Mouse (Mus musculus) heart, adult 9 months (tissue): ENCODE results near the gene Rad51b.
A peak's percentile ranks its signal among the peaks of the same experiment; 100 is the strongest.

Source experiments
- DNase-seq, 2 experiments: peaks; one replicate each; pipeline ENCODE4 v3.0.0; 2022; ENCODE audit warnings: low spot score in 2 of 2

The Rad51b gene

DNA sequence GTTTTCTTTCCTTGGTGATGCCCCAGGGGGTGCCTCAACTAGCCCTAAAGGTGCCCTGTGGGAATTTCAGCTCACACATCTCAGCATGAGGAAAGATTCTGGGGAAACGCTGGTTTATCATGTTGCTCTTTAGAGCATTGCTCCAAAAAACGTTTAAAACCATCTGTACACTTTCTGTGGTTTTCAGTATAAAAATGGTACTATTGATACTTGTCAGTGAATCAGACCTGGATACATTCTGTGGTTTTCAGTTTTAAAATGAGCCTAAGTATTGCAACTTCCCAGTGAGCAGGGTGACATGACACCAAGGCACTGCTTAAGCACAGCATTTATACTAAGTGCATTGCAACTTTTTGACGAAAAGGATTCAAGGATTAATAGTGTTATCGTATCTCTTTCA lies 139.8 kb downstream of the Rad51b start:
- no peak for DNase-seq

DNA sequence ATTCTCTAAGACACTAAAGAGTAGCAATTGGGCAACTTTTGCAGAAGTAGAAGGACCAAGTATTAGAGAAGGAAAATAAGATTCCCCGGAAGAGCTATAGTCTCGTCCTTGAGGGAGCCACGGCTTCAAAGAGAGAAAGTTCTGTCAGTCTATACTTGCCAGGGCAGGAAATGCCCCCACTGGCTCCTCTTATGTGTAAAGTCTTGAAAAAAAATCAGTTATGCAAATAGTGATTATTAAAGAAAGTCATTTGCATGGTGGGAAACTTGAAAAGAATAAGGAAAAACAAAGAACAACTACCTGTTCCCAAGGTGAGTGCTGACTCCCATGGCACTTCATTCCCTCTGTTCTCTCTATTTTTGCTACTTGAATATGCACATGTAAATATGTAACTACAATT lies 140.5 kb downstream of the Rad51b start:
- DNase-seq = no peak

DNA sequence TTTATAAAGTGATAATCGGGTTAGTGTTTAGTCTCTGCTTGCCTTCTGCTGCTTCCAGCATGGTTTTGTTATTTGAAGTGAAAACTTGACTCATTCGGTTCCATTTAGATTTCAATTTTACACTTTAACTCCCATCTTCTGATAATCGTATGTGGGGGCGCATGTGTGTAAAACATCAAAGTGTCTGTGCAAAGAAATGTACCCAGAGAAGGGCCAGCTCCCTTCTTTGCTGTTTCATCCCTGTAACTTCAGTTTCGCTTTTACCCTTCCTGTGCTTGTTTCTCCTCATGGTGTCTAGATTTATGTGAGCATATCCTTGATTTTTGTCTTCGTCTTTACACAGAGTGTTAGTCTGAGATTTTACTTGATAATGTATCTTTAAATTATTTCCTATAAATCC lies 142.9 kb downstream of the Rad51b start:
- no peak for DNase-seq

DNA sequence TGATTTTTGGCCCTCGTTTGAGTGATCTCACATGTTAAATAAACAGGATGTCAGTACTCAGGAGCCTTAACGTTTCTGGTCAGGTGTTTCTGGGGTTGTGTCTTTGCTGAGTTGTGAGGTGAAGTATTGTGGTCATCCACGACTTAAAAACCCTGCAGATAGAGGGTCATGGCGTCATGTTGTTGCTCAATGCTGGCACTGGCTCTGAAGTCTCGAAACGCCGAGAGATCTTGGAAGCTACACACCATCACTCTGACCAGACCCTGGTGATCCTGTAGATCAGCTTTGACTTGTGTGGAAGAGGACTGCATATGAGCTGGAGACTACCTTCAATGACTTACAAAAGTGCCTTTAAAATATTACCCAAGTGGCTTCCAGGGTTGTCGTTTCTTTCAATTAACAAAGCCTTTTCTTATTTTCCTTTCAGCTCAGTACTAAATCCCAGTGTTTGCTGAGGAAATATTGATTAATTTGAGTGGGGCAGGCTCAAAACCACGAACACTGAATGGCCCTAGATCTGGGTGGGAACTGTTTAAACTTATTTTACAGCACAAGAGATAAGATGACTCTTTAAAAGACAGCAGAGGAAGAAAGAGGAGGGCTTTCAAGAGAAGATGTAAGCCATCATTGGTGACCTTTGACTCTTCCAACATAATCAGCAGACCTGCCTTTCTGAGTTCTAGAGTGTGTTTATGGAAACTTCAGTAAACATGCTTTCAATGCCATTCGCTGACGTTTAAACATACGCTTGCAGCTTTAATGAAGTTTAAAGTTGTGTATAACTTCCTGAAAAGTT lies 144.3 kb downstream of the Rad51b start:
- DNase-seq = no peak

DNA sequence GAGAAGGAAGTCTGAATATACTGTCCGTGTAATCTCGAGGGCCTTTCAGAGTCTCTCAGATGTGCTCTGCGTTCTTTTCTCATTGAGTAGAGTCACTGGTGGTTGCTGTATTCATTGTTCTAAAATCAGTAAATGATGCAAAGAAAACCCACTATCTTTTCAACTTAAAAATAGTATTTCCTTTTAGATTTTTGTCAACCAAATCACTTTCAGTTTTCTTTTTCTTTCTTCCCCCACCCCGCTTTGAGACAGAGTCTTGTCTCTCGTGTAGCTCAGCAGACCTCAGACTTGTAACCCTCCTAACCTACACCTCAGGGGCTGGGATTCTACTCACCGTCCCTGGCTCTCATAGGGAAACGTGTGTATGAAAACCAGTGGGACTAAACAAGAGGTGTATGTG lies 145.0 kb downstream of the Rad51b start:
- DNase-seq = no peak

DNA sequence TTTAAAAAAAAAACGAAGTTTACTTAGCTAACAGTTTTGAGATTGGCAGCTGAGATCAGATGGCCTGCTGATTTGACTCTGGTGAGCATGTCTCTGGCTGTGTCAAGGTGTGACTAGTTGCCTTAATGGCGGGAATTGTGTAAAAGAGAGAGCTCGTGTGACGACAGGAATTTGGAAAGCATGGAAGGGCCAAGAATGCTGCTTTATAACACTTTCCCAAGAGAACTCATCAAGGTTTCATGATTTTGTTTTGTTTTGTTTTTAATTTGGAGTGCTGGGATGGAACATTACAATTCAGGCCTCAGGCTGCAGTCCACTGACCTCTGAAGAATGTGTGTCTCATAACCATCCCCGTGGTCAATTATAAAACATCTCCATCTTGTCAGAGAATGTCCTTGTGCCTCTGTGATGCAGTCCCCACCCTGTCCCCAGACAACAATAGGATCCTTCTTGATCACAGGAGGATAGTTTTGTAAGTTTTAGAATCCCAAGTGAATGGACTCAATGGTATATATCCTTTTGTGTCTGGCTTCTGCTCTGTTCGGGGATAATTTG lies 145.8 kb downstream of the Rad51b start:
- no peak for DNase-seq

DNA sequence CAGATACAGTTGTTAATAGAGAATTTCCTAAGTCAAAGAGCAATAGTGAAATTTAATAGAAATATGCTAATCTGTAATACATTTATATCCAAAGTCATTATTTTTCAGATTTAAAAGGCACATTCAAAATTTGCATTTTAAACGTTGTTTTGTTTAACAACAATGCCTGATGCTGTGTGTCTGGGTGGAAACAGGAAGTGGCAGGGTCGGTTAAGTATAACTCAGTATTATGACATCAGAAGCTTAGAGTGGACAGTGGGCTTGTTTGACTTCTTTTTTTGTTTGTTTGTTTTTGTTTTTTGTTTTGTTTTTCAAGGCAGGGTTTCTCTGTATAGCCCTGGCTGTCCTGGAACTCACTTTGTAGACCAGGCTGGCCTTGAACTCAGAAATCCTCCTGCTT lies 147.6 kb downstream of the Rad51b start:
- DNase-seq = no peak

DNA sequence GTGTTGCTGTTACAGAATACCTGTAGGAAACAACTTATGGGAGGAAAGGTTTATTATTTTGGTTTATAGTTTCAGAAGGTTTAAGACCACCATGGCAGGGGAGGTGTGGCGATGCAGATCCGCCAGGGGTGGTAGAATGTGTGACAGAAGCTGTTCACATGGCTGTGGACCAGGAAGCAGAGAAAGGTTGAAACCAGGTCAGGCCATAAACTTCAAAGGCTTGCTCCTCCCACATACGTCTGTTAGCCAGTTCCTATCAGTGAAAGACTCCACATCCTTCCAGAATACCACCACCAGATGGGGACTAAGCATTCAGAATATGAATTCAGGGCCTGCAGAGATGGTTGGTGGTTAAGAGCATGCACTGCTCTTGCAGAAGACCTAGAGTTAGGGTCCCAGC lies 150.0 kb downstream of the Rad51b start:
- DNase-seq = no peak

DNA sequence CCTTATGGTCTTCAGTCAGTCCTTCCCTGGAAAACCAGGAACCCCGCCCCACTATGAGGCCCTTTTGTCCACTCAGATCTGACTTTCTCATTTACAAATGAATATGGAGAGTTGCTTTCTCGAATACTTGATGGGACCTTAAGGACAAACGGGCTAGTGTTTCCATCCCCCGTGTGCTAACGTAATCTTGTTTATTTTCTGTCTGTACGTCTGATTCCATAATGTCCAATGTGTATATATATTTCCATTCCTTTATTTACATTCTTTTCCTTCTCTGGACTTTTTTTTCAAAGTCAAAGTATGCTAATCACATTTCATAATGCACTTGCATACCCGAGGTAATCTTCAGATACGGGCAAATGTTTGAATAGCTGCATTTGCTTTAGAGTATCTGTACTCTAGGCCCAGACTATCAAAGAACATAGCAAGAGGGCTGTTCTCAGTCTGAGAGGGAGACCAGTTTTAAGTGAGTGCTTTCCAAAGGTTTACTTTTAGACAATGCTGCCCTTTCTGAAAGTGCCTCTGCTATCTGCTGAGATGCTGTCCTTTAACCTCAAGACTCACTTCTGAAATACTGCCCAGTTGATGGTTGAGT lies 152.8 kb downstream of the Rad51b start:
- DNase-seq = no peak

DNA sequence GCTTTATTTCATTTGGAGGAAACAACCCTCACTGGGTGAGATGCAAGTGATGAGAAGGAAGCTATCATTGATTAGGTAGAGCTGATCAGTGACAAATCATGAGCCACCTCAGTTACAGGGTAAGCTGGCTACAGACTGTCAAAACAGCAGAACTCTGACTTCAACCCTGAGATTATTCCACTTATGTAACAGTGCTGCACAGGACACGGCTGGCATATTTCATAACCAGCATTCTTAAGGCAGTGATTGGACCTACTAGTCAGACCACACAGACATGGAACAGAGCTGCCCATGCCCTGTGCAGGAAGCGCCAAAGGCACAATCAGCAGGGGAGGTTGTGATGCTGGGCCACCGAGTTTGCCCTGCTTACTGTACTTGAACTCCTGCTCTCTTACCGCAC lies 155.8 kb downstream of the Rad51b start:
- no peak for DNase-seq

DNA sequence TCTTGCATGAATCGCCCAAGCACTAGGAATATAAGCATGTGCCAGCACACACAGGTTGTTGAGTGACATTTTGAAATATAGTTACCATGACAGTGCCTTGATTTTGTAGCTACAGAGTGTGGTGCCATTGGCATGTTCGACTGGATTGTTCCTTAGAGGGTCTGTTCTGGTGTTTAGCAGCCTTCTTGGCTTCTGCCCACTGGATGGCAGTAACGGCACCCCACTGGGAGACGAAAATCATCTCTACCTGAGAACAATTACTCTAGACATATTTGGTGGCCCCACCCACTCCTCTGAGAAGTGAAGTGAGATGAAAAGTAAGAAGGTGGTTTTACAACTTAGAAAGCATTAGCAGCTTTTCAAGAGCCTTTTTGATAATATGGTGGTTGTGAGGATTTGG lies 156.9 kb downstream of the Rad51b start:
- no peak for DNase-seq

DNA sequence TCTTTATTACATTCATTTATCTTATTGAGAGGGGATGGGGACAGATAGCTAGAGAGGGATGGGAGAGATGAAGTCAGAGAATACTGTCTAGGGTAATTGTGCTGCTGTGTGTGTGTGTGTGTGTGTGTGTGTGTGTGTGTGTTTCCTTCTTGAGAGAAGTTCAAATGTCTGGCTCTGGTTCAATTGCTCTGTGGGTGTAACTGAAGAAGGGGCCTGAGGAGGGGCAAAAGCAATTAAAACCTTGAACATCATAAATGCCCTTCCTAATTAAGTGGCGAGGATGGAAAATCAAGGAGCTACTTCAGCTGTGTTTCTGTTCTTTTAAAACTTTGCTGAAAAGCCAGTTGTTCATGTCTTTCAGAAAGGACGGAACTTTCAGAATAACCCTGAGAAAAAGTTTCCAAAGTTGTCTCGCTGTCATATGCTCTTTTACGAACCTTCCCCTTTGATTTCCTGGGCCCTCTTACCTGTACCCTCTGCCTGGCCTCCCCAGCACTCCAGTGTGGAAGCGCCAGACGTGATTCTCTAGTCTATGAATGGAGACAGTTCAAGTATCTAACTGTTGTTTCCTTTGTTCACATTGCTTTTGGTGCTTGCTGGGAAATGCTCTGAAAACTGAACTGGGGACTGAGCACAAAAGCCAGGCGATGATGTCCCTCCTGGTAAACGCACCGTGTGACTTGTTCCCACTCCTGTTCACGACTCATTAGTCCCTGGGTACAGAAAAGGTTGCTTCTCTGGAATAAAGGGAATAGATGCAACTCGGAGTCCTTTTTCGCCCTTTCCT lies 158.2 kb downstream of the Rad51b start:
- DNase-seq = no peak

DNA sequence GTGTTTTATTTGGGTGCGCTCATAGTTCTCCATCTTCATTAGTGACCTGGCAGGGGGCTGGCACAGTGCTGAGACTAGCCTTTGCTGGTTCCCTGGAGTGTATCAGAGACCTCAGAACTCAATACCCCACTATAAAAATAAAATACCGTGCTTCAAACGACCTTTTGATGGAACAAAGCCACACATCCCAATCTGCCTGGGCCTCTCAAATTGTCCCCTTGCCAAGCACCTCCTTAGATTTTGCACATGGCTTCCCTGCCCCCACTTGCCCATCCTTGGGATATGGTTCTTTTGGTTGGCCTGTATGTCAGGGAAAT lies 158.7 kb downstream of the Rad51b start:
- DNase-seq = no peak

DNA sequence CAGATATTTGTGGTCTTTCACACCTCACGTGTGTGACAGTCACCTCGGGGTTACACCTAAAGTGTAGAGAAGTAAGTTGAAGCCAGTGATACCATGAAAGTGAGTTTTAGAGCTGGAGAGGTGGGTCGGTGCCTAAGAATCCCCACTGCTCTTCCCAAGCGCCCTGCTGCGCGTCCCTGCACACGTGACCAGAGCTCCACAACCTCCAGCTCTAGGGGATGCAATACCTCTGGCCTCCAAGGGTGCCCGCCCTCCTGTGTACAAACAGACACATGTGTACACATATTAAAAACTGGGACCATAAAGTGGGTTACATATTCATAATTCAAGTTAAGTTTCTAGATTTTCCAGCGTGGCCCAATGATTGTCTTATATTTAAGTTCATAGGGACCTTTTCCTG lies 159.2 kb downstream of the Rad51b start:
- no peak for DNase-seq

DNA sequence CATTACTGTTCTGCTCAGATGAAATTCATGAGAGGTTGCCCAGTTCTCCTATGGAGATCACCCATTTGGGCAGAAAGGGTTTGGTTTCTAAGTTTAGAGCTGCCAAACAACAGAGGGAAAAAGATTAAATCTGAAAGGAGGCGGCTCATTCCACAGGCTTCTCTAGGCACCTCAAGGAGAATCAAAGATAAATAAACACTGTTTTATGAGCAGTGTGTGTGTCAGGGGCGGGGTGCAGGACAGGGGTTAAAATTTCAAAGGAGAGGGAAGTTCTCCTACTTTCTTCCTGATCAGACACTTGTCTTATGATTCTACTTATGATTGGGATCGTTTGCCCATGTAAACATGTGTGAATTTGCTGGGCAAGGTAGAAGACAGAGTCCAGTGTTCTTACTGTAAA lies 166.3 kb downstream of the Rad51b start:
- no peak for DNase-seq

DNA sequence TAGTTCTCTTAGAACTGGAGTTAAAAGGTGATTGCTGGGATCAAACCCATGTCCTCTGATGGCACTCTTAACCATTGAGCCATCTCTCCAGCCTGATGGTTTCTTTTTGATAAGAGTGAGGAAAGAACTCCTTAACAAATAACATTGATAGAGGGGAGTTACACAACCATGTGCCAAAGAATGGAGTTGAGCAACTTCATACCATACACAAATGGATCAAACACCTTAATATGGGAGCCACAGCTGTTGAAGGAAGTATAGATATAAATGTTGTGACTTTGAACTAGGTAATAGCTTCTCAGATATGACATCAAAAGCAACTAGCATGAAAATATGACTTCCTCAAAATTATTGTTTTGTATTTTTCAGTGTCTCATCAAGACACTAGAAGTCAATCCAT lies 173.0 kb downstream of the Rad51b start:
- no peak for DNase-seq

DNA sequence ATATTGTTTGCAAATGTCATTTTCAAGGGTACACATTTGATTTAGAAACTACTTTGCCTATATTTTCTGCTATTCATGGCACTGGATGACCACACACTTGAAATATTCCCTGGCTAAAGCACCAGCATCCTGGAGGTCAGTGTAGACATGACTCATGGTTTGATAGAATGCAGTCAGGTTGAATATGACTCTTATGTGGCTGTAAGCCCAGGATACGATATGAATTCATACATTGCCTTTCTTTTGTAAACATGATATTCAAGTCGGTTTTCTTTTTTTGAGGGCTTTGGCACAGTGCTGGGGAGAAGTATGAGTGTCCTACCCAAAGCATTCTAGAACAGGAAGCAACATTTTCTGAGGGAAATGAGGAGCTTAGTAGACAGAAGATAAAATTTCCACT lies 174.8 kb downstream of the Rad51b start:
- DNase-seq = peak; percentile 13 to 27

DNA sequence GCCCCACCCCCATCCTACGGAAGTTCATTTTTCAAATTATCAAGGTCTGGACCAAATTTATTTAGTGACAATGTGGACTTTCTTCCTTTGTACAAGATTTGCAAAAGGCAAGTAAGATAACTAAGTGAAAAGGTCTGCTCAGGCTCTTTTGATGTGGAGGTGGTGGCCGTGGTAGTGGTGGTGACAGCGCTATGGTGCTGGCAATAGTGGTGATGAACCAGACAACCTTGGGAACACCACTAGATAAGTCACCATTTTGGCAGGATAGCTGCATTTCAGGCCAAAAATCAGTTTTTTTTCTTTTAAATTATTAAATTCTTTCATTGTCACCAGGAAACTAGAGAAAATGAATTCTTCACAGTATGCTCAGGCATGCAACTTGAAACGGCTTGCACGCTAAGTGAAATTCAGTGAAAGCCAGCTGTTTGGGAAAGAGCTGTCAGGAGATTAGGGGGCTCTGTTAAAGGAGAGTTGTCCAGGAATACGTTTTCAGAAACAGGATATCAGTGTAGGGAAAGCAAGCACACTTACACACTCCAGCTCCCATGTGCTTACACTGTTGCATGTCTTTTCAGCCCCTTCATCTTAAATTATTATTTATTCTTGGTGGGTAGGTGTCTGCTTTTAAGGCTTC lies 179.4 kb downstream of the Rad51b start:
- DNase-seq = no peak

DNA sequence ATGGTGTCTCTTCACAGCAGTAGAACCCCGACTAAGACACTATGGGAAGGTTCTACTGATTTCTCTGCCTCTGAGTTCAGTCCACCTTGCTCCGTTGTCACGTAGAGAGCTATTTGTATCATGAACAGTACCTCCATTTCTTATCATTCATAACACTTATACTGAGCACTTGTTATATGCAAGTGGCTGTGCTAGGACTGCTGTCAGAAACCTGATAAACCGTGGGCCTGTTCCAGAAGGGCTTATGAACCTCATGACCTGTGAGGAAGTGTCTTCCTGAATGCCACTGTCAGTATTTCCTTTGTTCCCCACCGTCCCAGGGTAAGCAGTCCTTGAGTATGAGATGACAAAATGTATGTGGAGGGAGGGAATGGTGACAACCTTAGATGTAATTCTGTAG lies 181.7 kb downstream of the Rad51b start:
- DNase-seq = no peak

DNA sequence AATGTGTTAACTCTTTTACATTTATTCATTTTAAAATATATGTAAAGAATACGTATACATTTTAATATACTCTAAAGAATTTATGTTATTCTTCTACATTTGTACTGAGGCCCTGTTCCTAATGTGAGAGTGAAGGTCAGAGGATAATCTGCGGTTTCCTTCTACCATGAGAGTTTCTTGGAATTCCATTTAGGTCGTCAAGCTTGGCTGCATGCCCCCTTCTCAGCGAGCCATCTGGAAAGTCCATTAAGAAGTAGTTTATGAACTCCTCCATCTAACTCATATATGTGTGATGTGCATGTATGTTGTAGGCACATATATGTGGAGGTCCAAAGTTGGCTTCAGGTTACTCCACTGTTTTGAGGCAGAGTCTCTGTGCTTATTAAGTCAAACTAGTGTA lies 188.4 kb downstream of the Rad51b start:
- DNase-seq = no peak

DNA sequence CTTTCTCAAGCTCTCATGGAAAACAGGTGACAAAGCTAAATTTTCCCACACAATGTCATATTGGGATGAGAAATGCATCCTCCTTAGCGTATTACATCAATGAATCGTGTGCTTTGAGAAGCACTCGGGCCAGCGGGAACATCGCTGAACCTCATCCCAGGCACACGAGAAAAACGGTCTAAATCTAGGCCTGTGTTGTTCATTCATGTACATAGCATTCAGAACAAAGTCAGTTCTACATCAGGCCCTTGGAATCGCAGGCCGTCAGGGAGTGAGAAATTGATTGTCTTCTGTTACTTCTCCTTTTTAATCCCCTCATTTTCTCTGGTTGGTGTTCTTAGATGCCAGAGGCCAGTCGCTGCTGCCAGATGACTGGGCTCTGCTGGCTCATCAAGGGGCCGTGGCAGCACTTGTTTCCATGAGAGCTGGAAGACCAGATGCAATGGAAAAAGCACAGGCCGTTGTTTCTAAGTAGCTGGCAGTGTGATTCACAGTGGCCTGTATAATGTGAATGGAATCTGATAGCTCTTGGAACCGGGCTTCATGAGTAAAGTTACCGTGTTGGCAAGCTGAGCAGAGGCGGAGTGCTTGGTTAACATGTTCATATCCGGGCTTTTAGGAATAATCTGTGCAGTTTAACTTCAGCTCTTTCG lies 191.6 kb downstream of the Rad51b start:
- peak; percentile 43 to 59 for DNase-seq

DNA sequence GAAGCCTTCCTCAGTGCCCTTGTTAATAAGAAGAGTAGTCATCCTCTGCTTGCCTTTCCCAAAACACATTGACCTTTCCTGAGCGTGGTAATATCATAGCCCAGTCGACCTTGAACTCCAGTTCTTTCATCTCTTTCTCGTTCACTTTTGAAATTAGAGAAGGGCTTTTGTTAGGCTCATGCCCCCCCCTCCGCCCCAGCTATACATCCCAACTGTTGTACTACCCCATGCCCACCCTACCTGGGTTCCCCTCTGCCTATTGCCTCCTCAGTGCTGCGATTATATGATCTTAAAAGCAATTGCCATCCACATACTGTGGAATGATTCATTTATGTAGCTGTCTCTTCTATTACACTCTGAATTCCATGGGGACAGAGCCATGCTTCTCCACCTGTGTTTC lies 193.5 kb downstream of the Rad51b start:
- no peak for DNase-seq
